Mouse (Mus musculus): ENCODE data around the gene Por.

- TF ChIP-seq CTCF (IDR thresholded peaks at IDR 0.05; ENCODE audit: borderline replicate concordance, extremely low read depth, insufficient read depth, insufficient read length) (no peak), POLR2A (IDR thresholded peaks at IDR 0.05; ENCODE audit: borderline replicate concordance, extremely low read depth, insufficient read depth, insufficient read length, poor library complexity, severe bottlenecking) (no peak)
These were observed 81.2 kb downstream of the Por start for GRCm38 (mm10) chr5:135751041-135751440.
